Mouse (Mus musculus): ENCODE measurements around the gene R3hcc1l.
A peak's percentile ranks its signal among the peaks of the same experiment; 100 is the strongest.

Gene R3hcc1l

GRCm38 (mm10) chr19:42518620-42519310 lies at the start of gene R3hcc1l:
TSS of gene R3hcc1l (plus strand) at chr19:42518759.
- DNase-seq (ENCODE audit: low read depth), result peak; percentile 89

DNA sequence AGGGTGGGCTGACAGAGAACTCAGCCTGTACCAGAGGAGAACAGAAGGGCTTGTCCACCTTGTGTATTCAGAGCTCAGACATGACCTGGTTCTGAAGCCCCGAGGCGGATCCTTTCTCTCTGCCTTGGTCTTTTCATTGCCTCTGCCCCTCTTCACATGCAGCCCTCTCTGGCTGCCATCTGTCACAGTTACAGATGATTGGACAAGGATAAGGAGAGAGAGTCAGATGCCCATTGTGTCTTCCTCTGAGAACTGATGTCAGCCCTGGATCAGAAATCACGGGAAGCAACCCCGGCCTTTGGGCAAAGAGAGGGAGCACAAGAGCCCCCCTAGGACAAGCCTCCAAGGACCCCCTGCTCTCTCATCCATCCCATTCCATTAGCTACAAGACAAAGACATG lies 47.0 kb upstream of the R3hcc1l start:
- no peak for DNase-seq (ENCODE audit: low read depth)

GRCm38 (mm10) chr19:42472831-42473230 lies 45.7 kb upstream of the R3hcc1l start:
- DNase-seq (ENCODE audit: low read depth), result peak; percentile 14

DNA sequence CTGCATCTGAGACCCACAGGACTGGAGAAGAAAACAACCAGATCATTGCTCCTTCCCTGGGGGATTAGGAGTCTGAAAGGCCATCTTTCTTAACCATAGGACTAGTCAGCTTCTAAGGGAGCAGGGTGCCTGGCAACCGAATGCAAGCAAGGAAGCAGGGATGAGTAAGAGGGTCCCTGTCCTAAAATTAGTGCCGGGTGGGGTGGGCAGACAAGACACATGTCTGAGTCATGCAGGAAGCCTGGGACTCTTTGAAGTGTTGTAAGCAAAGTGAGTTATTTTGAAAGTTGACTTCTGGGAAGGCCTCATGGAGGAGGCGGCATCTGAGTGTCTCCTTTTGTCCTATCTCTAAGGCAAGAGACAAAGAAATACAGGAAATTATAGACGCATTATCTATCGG lies 40.8 kb upstream of the R3hcc1l start:
- DNase-seq (ENCODE audit: low read depth), result no peak

GRCm38 (mm10) chr19:42478303-42478702 lies 40.3 kb upstream of the R3hcc1l start:
- no peak for DNase-seq (ENCODE audit: low read depth)

DNA sequence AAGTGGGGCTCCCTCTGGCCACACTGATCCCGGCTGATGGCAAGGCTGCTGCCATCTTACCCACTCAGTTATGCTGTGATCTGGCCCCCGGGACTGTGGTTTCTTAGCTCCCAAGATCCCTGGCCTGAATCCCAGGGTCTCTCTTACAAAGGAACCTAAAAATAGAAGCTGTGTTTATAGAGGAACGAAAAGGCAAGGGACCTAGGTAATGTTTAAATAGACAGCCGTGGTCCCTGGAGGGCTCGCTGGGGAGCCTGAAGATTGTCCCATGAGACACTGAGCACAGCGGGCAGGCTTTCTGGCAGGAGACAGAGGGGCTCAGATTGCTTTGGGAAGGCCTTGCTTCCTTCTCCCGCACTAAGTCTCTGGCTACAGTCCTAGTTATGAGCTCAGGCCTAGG lies 33.1 kb upstream of the R3hcc1l start:
- no peak for DNase-seq (ENCODE audit: low read depth)

GRCm38 (mm10) chr19:42487261-42487660 lies 31.3 kb upstream of the R3hcc1l start:
- DNase-seq (ENCODE audit: low read depth), result no peak

DNA sequence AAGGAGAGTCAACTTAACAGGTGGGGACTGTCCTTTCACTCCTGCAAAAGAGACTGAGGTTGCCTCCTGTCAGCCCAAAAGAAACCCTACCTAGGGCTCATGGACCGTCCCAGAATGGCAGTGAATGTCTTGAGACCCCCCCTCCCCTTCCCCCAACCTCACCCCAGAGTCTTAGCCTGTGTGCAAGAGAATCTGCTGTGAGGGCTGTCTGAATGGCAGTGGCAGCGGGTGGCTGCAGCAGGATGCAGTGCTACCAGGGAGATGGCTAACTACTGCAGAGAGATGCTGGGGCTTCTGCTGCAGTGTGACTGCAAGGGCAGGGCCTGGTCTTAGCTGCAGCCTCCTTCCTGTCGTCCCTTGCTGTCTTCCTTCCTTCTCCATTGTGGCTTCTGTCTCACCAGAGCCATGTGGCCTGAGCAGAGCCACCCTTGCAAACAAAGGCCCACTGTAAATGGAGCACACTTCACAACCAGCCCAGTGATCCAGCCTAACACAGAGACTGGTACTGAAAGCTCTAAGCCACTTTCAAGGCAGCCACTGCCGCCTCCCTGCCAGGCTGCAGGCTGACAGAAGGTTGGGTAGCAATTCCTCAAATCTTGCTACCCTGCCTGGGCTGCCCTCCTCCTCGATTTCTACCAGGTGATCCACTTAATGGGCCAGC lies 25.2 kb upstream of the R3hcc1l start:
- no peak for DNase-seq (ENCODE audit: low read depth)

DNA sequence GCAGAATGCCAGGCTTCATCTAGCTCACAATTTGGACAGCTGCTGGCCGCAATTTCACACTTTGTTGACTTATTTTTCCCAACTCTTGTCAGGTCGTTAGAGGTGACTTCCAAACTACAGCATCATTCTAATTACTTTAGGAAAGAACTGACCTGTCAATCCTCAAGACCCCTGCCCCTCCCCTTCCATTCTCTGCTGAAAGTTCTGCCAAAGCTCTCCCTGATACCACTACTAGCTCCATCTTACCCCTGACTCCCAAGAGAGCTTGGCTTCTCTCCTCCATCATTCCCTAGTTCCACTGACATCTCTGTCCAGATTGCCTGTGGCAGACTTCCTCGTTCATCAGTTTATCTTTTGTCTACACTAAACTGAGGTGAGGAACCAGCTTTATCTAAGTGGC lies 14.4 kb upstream of the R3hcc1l start:
- no peak for DNase-seq (ENCODE audit: low read depth)

- DNase-seq (ENCODE audit: low read depth), result no peak
These were observed 8.9 kb upstream of the R3hcc1l start for GRCm38 (mm10) chr19:42509625-42510024.

DNA sequence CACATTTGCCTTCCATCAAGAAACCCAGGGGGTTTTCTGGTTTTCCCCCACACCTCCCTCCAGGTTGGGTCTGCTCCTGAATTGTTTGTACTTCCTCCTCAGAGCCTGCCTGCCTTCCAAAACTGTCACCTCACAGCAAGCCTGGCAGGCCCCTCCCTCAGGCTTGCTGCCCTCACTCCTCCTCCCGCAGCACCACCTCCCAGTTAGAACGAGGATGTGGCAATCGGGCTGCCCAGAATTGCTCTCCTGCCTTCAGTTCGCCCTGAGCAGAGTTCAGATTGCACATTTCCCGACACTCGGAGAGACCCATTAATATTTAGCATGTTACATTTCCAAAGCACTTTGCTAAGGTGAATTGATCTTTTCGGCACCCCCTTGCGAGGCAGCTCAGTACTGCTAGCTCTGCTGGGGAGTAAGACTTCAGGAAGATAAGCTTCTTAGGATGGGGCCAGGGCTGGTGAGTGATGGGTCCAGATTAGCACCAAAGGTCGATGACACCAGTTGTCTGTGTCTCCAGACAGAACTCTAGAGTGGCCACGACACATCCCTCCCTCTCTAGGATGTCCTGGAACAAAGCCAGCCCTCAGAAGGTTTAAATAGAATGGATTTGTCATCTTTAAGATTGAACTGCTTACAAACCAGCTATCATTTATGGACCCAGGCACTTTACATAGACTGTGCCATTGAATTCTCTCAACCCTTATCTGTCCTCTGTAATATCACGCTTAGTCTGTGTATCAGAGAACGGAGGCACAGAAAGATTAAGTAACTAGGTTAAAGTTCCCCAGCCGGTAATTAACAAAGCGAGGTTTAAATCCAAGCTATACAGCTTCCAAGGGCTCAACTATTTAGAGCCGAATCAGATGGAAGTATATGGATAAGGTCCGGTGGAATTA lies 8.0 kb upstream of the R3hcc1l start:
- no peak for DNase-seq (ENCODE audit: low read depth)

- DNase-seq (ENCODE audit: low read depth), result no peak
These were observed 2.9 kb upstream of the R3hcc1l start for GRCm38 (mm10) chr19:42515656-42516055.

DNA sequence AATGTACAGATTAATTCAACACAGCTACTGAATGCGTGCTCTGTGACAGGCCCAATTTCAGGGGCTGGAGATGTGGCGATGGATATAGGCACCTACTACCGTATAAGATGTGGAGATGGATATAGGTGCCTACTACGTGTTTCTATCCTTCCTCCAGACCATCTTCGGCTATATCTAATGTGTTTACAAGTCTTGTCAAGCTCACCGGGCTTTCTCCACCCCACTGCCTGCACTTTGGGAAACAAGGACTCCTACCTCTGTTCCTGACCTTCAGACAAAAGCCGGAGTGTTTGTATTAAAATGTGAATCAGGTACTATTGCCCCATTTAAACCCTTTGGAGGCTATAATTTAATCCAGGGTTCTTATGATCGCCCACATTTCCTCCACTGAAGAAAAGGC lies 2.4 kb upstream of the R3hcc1l start:
- no peak for DNase-seq (ENCODE audit: low read depth)

DNA sequence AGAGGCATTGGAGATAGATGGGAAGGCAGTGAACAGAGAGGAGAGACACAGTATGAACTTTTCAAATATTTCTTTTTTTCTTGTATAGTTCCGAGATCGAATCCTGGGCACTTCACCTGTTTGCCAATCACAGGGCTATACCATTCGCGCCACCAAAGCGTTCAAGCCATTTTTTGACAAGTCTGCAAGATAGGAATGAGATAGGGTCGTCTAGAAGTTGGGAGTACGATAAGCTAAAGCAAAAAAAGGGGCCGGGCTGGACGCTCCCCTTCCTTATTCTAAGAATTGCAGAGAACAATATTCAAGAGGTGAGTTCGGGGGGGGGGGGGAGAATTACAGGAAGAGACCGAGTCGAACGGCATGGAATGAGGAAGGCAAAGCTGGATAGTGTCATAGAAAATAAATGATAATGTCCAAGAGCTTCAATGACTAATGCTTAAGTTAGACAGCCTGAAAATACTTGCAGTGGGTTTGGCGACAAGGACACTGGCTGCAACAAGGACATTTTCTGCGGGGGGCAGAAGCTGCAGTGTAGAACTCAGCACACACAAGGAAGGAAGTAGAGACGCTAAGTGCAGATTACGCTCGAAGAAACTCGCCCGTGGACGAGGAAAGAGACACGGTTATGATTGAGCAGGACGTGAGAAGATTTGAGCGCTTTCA lies 471 bp upstream of the R3hcc1l start:
- DNase-seq (ENCODE audit: low read depth), result no peak

DNA sequence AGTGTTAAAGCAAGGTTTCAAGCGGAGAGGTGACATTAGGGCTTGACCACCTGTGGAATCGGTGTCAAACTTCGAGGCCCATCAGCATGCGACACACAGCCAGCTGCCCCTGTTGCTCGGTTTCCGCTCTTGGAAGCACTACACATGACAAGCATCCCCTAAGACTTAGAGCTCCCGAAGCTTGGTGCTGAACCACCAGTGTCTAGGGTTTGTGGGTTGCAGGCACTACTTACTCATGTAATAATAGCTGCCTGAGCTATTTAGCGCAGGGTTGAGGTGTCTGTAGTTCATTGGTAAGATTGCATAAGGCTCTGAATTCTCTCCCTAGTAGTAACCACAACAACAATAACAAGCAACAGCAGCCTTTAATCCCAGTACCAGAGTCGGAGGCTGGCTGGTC lies 1.2 kb downstream of the R3hcc1l start:
- no peak for DNase-seq (ENCODE audit: low read depth)

GRCm38 (mm10) chr19:42524703-42525102 lies 6.1 kb downstream of the R3hcc1l start:
- no peak for DNase-seq (ENCODE audit: low read depth)

DNA sequence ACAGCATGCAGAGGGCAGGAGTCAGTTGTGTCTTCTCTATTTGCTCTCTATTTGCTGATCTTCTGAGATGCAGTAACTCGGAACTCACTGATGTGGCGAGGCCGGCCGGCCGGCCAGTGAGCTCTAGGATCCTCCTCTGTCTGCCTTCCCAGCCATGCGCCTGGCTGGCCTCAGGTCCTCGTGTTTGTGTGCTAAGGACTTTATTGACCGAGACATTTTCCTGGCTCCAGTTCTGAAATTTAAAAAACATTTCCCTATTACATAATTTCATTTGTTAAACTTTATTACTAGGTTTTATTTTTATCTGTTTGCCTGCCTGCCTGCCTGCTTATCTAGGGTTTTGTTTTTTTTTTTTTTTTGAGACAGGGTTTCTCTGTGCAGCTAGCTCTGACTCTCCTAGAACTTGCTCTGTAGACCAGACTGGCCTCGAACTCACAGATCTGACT lies 11.5 kb downstream of the R3hcc1l start:
- DNase-seq (ENCODE audit: low read depth), result no peak

DNA sequence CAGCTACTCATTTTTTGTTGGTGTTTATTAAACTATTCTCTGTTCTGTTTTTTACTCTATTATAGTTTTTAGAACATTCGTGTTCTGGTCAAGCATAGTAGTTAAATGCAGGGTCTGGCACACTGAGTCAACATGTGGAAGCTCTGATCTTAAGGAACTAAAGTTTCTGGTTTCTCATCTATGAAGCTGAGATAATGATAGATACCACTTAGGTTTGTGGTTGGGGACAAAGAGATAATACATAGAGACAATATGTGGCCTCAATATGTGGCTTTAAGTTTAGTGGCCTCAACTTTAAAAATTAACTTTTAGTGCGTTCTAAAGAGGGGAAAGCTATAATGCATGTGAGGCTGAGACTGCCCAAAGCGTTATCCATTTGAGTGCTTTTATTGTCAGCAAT lies 15.9 kb downstream of the R3hcc1l start:
- no peak for DNase-seq (ENCODE audit: low read depth)

- DNase-seq (ENCODE audit: low read depth), result no peak
These were observed 19.0 kb downstream of the R3hcc1l start for GRCm38 (mm10) chr19:42537600-42537999.

GRCm38 (mm10) chr19:42538911-42539310 lies 20.4 kb downstream of the R3hcc1l start:
- DNase-seq (ENCODE audit: low read depth), result no peak

DNA sequence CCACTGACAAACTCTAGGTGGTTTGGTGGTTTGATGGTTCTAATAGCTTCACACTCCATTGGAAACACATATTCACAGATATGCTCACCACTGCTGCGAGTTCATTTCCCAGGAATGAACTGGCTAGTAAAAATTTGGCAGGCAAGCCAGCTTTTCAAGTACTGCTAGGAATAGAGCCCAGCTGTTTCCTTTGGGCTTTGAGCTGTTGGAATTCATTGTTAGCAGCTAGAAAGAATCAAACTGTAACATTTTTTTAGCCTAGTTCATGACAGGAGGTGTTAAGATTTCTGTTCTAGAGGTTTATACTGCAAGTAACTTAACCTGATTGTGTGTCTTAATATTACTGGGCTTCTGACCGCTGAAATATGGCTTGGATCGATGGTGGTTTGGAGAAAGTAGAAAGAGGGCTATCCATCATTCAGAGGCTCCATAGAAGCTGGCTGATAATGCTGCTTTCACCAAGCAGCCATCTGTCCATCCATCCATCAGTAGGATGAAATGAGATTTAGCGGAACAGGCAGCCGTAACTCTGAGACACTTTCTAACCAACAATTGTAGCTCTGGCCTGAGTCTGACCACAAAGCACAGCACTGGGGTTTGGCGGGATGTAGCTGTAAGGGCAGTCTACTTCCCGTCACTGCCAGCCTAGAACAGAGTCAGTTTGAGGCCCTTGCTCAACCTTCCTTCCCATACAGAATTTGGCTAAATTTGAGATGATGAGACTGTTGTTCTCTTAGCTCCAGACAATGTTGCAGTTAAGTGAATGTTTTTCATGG lies 21.0 kb downstream of the R3hcc1l start:
- no peak for DNase-seq (ENCODE audit: low read depth)

Measured in c-Kit-positive CD71-positive TER-119-negative erythroid progenitor cells, embryonic 14.5 days (primary cell).